Mouse (Mus musculus) limb, embryonic 14.5 days (tissue): ENCODE data around the gene Crat. TPM values are rescaled to one million over a fixed set of nuclear protein-coding genes. Genes with fewer than 3 reads are reported as not detected.

Experiments
- ATAC-seq: fragments of 200-750 bp; cut with Nextera tagmentation; 2 replicates; pipeline ENCODE4 v1.8.0; 2017; ENCODE audit warnings: low read depth, moderate number of reproducible peaks, moderate TSS enrichment; ENCODE audit not compliant: low FRiP score
- DNase-seq: peaks from one replicate; pipeline ENCODE4 v3.0.0-alpha.2; 2015; ENCODE audit warnings: low spot score
- H3K27ac ChIP-seq: fragments of 300-500 bp; sonication (generic); replicated peaks from 2 replicates; pipeline ENCODE4 v1.5.1; 2014; ENCODE audit warnings: low read depth, mild to moderate bottlenecking, low read length, moderate library complexity, mixed read lengths
- H3K27me3 ChIP-seq: fragments of 300-500 bp; sonication (generic); 2 replicates; pipeline ENCODE4 v1.6.1; 2014; ENCODE audit warnings: low read length, mixed read lengths; ENCODE audit not compliant: control insufficient read depth, insufficient read depth
- H3K36me3 ChIP-seq: fragments of 300-500 bp; sonication (generic); 2 replicates; pipeline ENCODE4 v1.6.1; 2014; ENCODE audit warnings: mild to moderate bottlenecking, low read length, moderate library complexity, mixed read lengths; ENCODE audit not compliant: control insufficient read depth, insufficient read depth
- H3K4me1 ChIP-seq: fragments of 300-500 bp; sonication (generic); 2 replicates; pipeline ENCODE4 v1.6.1; 2014; ENCODE audit warnings: antibody characterized with exemption, low read length, mixed read lengths; ENCODE audit not compliant: control insufficient read depth, insufficient read depth
- H3K4me2 ChIP-seq: fragments of 300-500 bp; sonication (generic); replicated peaks from 2 replicates; pipeline ENCODE4 v1.6.1; 2014; ENCODE audit warnings: low read depth, mild to moderate bottlenecking, low read length, moderate library complexity; ENCODE audit not compliant: severe bottlenecking
- H3K4me3 ChIP-seq: fragments of 300-500 bp; sonication (generic); replicated peaks from 2 replicates; pipeline ENCODE4 v1.5.1; 2014; ENCODE audit warnings: low read length
- H3K9ac ChIP-seq: fragments of 300-500 bp; sonication (generic); 2 replicates; pipeline ENCODE4 v1.6.1; 2014; ENCODE audit warnings: mild to moderate bottlenecking, low read depth, low read length, moderate library complexity; ENCODE audit not compliant: severe bottlenecking
- H3K9me3 ChIP-seq: fragments of 300-500 bp; sonication (generic); 2 replicates; pipeline ENCODE4 v1.6.1; 2016; ENCODE audit warnings: low read length; ENCODE audit not compliant: control insufficient read depth
- POLR2A ChIP-seq: fragments of 200-500 bp; IDR thresholded peaks from 2 replicates; pipeline ENCODE4 v1.8.0; 2012; ENCODE audit warnings: inconsistent platforms, mild to moderate bottlenecking, moderate library complexity, borderline replicate concordance; ENCODE audit not compliant: insufficient read depth, insufficient read length; ENCODE audit errors: extremely low read depth
- WGBS: fragments of 180-500 bp; shearing (Covaris S2); extraction: QIAGEN DNeasy Blood & Tissue Kit; methylation state at CpG from one replicate; pipeline ENCODE4 v1.1.7; 2014; 5-methylcytosine and 5-hydroxymethylcytosine counted together
- polyA plus RNA-seq, 2 experiments: library from polyadenylated mRNA; depleted of rRNA in 1 of 2; stranded (reverse) in 1 of 2; unstranded in 1 of 2; fragments of >200 nt; fragmentation: Nextera tagmentation in 1 of 2; extraction: Ambion mirVana in 1 of 2; gene quantifications; 2 replicates each; pipeline versions ENCODE4 v1.2.1 to v1.2.3; 2012 to 2014

The Crat gene
- polyA plus RNA-seq, 2 experiments, result 25.0 to 33.4 TPM

GRCm38 (mm10) chr2:30458349-30458748, 42.7 kb upstream of the Crat start:
- H3K4me3 ChIP-seq, result no peak overlapping the region
- H3K4me1 ChIP-seq, result peaks cover 6% of the 10 kb centered on the region
- no peaks in the 10 kb centered on the region for H3K9me3 ChIP-seq
- WGBS, result 65% methylated on average over 6 of the region's 6 CpGs
- no peak overlapping the region for H3K27ac ChIP-seq
- H3K4me2 ChIP-seq, result no peak overlapping the region
- ATAC-seq, result no peak
- no peak for DNase-seq
- TF ChIP-seq POLR2A, result no peak
- H3K9ac ChIP-seq, result no peak overlapping the region
- no peaks in the 10 kb centered on the region for H3K27me3 ChIP-seq
- H3K36me3 ChIP-seq, result peaks cover 8% of the 10 kb centered on the region; the same call in 1 of the 2 replicates

- Histone ChIP-seq H3K9ac (no peak overlapping the region), H3K27ac (no peak overlapping the region), H3K4me2 (no peak overlapping the region), H3K27me3 (no peaks in the 10 kb centered on the region), H3K4me3 (no peak overlapping the region), H3K36me3 (peaks cover 8% of the 10 kb centered on the region; the same call in 1 of the 2 replicates), H3K4me1 (no peaks in the 10 kb centered on the region), H3K9me3 (no peaks in the 10 kb centered on the region)
- no peak for TF ChIP-seq POLR2A
- DNase-seq, result no peak
- no peak for ATAC-seq
- 66% methylated on average over 13 of the region's 13 CpGs for WGBS
Observed at GRCm38 (mm10) chr2:30456104-30456980, 40.7 kb upstream of the Crat start.

DNA sequence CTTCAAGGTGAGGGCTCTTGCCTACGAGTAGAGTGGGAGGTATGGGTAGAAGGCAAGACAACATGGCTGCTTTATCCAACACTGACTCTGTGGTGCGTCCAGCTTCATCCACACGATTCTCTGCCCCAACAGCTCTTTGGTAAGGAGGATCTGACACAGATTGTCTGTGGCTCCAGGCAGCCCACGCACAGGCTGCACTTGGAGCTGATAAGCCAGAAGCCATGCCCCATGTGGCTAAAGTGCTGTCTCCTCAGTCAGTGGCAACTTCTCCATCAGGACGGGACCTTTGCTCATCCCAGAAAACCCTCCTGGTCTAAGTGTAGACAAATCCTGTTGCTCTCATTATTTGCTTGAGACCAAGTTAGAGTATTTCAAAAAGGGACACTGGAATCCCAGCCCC, 39.0 kb upstream of the Crat start:
- peaks cover 9% of the 10 kb centered on the region; the same call in 1 of the 2 replicates for H3K9me3 ChIP-seq
- DNase-seq, result no peak
- no peaks in the 10 kb centered on the region for H3K4me1 ChIP-seq
- no peak overlapping the region for H3K4me2 ChIP-seq
- H3K27me3 ChIP-seq, result no peaks in the 10 kb centered on the region
- H3K4me3 ChIP-seq, result no peak overlapping the region
- H3K9ac ChIP-seq, result no peak overlapping the region
- TF ChIP-seq POLR2A, result no peak
- WGBS, result 86% methylated on average over 5 of the region's 5 CpGs
- H3K36me3 ChIP-seq, result peaks cover 18% of the 10 kb centered on the region
- no peak overlapping the region for H3K27ac ChIP-seq
- ATAC-seq, result no peak

GRCm38 (mm10) chr2:30453570-30453969, 38.0 kb upstream of the Crat start:
- Histone ChIP-seq H3K36me3 (peaks cover 18% of the 10 kb centered on the region), H3K9me3 (peaks cover 9% of the 10 kb centered on the region; the same call in 1 of the 2 replicates), H3K4me2 (no peak overlapping the region), H3K4me1 (no peaks in the 10 kb centered on the region), H3K27me3 (no peaks in the 10 kb centered on the region), H3K9ac (no peak overlapping the region), H3K4me3 (no peak overlapping the region), H3K27ac (no peak overlapping the region)
- TF ChIP-seq POLR2A, result no peak
- ATAC-seq (no peak), DNase-seq (no peak)
- 89% methylated on average over 3 of the region's 3 CpGs for WGBS

DNA sequence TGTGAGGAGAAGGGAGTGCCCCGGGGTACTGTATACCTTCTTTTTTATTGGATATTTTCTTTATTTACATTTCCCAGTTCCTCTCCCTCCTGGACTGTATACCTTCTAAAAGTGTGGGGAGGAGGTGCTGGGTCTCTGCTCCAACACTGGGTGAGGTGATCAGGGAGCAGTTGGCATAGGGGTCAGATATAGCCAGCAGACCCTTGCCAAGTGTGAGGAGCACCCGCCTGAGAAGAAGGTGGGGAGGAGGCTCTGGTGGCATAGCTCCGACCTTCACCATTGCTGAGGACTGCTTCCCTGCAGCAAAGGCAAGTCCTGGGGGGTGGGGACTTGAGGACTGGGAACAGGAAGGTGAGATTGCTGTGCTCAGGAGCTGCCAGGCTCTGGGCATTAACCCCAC, 35.9 kb upstream of the Crat start:
- Histone ChIP-seq H3K27me3 (no peaks in the 10 kb centered on the region), H3K36me3 (peaks cover 36% of the 10 kb centered on the region), H3K4me2 (no peak overlapping the region), H3K27ac (no peak overlapping the region), H3K9ac (no peak overlapping the region), H3K4me1 (no peaks in the 10 kb centered on the region), H3K4me3 (no peak overlapping the region), H3K9me3 (peaks cover 9% of the 10 kb centered on the region; the same call in 1 of the 2 replicates)
- TF ChIP-seq POLR2A, result no peak
- WGBS, result 66% methylated on average over 3 of the region's 3 CpGs
- DNase-seq (no peak), ATAC-seq (no peak)
